Mouse (Mus musculus): Measurements from ENCODE around the gene Defb15. TPM values are rescaled to one million over a fixed set of nuclear protein-coding genes. Genes with fewer than 3 reads are reported as not detected.

Defb15 gene
- polyA plus RNA-seq, 1 experiment from 2014 or later = not detected

Other genes with a start within 250 kb of the Defb15 start
- gene AY761184, start 229.1 kb downstream of the Defb15 start, polyA plus RNA-seq (2014; fragmentation: Nextera tagmentation; extraction: Ambion mirVana) = not detected in 2 replicates
- gene Defa24, start 198.2 kb downstream of the Defb15 start, polyA plus RNA-seq (2014; fragmentation: Nextera tagmentation; extraction: Ambion mirVana) = not detected in 2 replicates
- gene Defb50, start 109.2 kb downstream of the Defb15 start, polyA plus RNA-seq (2014; fragmentation: Nextera tagmentation; extraction: Ambion mirVana) = not detected in 2 replicates
- not detected in 2 replicates for gene Defb2, start 92.8 kb downstream of the Defb15 start, polyA plus RNA-seq (2014; fragmentation: Nextera tagmentation; extraction: Ambion mirVana)
- not detected in 2 replicates for gene Defb10, start 73.8 kb downstream of the Defb15 start, polyA plus RNA-seq (2014; fragmentation: Nextera tagmentation; extraction: Ambion mirVana)
- gene Defb9, start 47.3 kb downstream of the Defb15 start, polyA plus RNA-seq (2014; fragmentation: Nextera tagmentation; extraction: Ambion mirVana) = not detected in 2 replicates
- 2.4 TPM in 1 of 2 replicates, not detected in the other for gene Defb11, start 26.3 kb downstream of the Defb15 start, polyA plus RNA-seq (2014; fragmentation: Nextera tagmentation; extraction: Ambion mirVana)
- gene Defb35, start 5.6 kb upstream of the Defb15 start, polyA plus RNA-seq (2014; fragmentation: Nextera tagmentation; extraction: Ambion mirVana) = not detected in 2 replicates
- gene Defb13, start 14.1 kb upstream of the Defb15 start, polyA plus RNA-seq (2014; fragmentation: Nextera tagmentation; extraction: Ambion mirVana) = not detected in 2 replicates
- gene Fam90a1a, start 26.0 kb upstream of the Defb15 start, polyA plus RNA-seq (2014; fragmentation: Nextera tagmentation; extraction: Ambion mirVana) = not detected in 2 replicates
- gene Ccdc70, start 37.1 kb upstream of the Defb15 start, polyA plus RNA-seq (2014; fragmentation: Nextera tagmentation; extraction: Ambion mirVana) = not detected in 2 replicates
- gene Atp7b, start 127.6 kb upstream of the Defb15 start, polyA plus RNA-seq (2014; fragmentation: Nextera tagmentation; extraction: Ambion mirVana) = 1.5 TPM in 2 replicates
- 27.0 and 37.3 TPM in 2 replicates for gene Alg11, start 128.0 kb upstream of the Defb15 start, polyA plus RNA-seq (2014; fragmentation: Nextera tagmentation; extraction: Ambion mirVana)
- 0.28 and 0.49 TPM in 2 replicates for gene Nek5, start 192.3 kb upstream of the Defb15 start, polyA plus RNA-seq (2014; fragmentation: Nextera tagmentation; extraction: Ambion mirVana)
- 6.1 and 9.2 TPM in 2 replicates for gene Nek3, start 233.7 kb upstream of the Defb15 start, polyA plus RNA-seq (2014; fragmentation: Nextera tagmentation; extraction: Ambion mirVana)

Data from midbrain, embryonic 14.5 days (tissue).